Comparison of ENCODE assay signal across 24 mouse cellular contexts in genomic region chr16:48627296-48627695, GRCm38 (mm10).
DNase-seq lines count a peak whose midpoint lies in the region; ATAC-seq and TF ChIP-seq lines count a peak whose summit lies in the region.
"Had no signal": no experiment of that assay in that cellular context is flagged by ENCODE, and none has a peak within 500 bp of the region (broad histone marks: within the 10 kb centered on the region; RNA-seq: fewer than 3 reads in every experiment).

No protein-coding gene starts in this region.

- H3K27ac ChIP-seq in ES-E14 (ENCODE audit: insufficient read depth, low read depth, low read length, poor library complexity, severe bottlenecking), result peak overlapping the region; percentile 18; the same call in 1 of the 2 replicates
- H3K27ac ChIP-seq in thymus, adult 2 months (ENCODE audit: control insufficient read depth, insufficient read depth, low read length), result peak overlapping the region; percentile 73
- H3K27ac ChIP-seq: forebrain, embryonic 10.5 days; heart, adult 2 months; heart, embryonic 13.5 days; hindbrain, embryonic 13.5 days; limb, embryonic 15.5 days; liver, embryonic 14.5 days; lung, embryonic 15.5 days; macrophage; midbrain, embryonic 12.5 days had no signal

- H3K9me3 ChIP-seq in ES-E14 (ENCODE audit: control insufficient read depth, insufficient read depth, low read depth, low read length), result no peaks in the 10 kb centered on the region
- H3K9me3 ChIP-seq: forebrain, embryonic 10.5 days; heart, embryonic 13.5 days; hindbrain, embryonic 13.5 days; limb, embryonic 15.5 days; lung, embryonic 15.5 days; midbrain, embryonic 12.5 days had no signal

- H3K4me3 ChIP-seq in ES-E14 (ENCODE audit: insufficient read depth in 1 of 2, low read depth in 1 of 2, low read length in 2 of 2, poor library complexity in 1 of 2, severe bottlenecking in 1 of 2), result no peak overlapping the region
- H3K4me3 ChIP-seq in thymus, adult 2 months (ENCODE audit: control insufficient read depth, insufficient read depth, low read length), result no peak overlapping the region
- H3K4me3 ChIP-seq: forebrain, embryonic 10.5 days; heart, adult 2 months; heart, embryonic 13.5 days; hindbrain, embryonic 13.5 days; limb, embryonic 15.5 days; lung, embryonic 15.5 days; midbrain, embryonic 12.5 days had no signal

- DNase-seq in ES-E14 (ENCODE audit: low read depth, low spot score), result no peak
- DNase-seq in thymus, adult 2 months, result peak; percentile 40
- DNase-seq in thymus, postnatal 4 days, result peak; percentile 47
- no peak for DNase-seq in retina, embryonic 14.5 days (ENCODE audit: low spot score)
- no peak for DNase-seq in cerebellum, adult 9-10 months
- DNase-seq in lung, postnatal 4 days, result no peak
- no peak for DNase-seq in heart, postnatal 14 days
- DNase-seq: adrenal gland, postnatal 14 days; cerebellum, postnatal 10 days; gastrocnemius, postnatal 36 days; heart, adult 2 months; kidney, adult 8-10 months; left cerebral cortex, postnatal 4 days; right cerebral cortex, postnatal 25 days had no signal

- WGBS in thymus, adult 2 months, result 17% methylated on average over 3 of the region's 3 CpGs

- intact Hi-C loops in heart, postnatal 14 days (cut with DNase I), result no loop called here

- no peak for TF ChIP-seq POLR2A in thymus, adult 2 months (IDR thresholded peaks at IDR 0.05; ENCODE audit: control insufficient read depth, extremely low read depth, insufficient read depth, low read length, poor library complexity)

- peaks cover 5 to 6% of the 10 kb centered on the region in 2 experiments; a peak in 2 of 4 replicates for H3K4me1 ChIP-seq in ES-E14 (ENCODE audit: control insufficient read depth in 2 of 2, insufficient read depth in 2 of 2, low read length in 2 of 2, poor library complexity in 1 of 2)
- peaks cover 16% of the 10 kb centered on the region for H3K4me1 ChIP-seq in thymus, adult 2 months (replicated peaks; ENCODE audit: control insufficient read depth, insufficient read depth, low read length)
- H3K4me1 ChIP-seq: forebrain, embryonic 10.5 days; heart, embryonic 13.5 days; limb, embryonic 15.5 days; lung, embryonic 15.5 days; midbrain, embryonic 12.5 days had no signal

- TF ChIP-seq CTCF in thymus, adult 2 months (IDR thresholded peaks at IDR 0.05; ENCODE audit: borderline replicate concordance, control insufficient read depth, extremely low read depth, insufficient read depth, low read length, poor library complexity), result no peak

- H3K27me3 ChIP-seq in thymus, adult 2 months (ENCODE audit: control insufficient read depth, insufficient read depth, low read length), result no peaks in the 10 kb centered on the region
- H3K27me3 ChIP-seq: heart, embryonic 13.5 days; hindbrain, embryonic 13.5 days; limb, embryonic 15.5 days; lung, embryonic 15.5 days; midbrain, embryonic 12.5 days had no signal

- peaks cover 20% of the 10 kb centered on the region for H3K36me3 ChIP-seq in ES-E14 (ENCODE audit: control insufficient read depth, insufficient read depth, low read length, poor library complexity, severe bottlenecking)
- no peaks in the 10 kb centered on the region; the same call in 1 of the 2 replicates for H3K36me3 ChIP-seq in thymus, adult 2 months (ENCODE audit: control insufficient read depth, insufficient read depth, low read length)
- H3K36me3 ChIP-seq: forebrain, embryonic 10.5 days; heart, embryonic 13.5 days; hindbrain, embryonic 13.5 days; limb, embryonic 15.5 days; lung, embryonic 15.5 days; midbrain, embryonic 12.5 days had no signal

- in situ Hi-C loops in ES-E14 (cut with MboI; ENCODE audit: low sequenced_read_pairs in 2 of 2, unreplicated experiment in 2 of 2), result no loop called here

- no peak overlapping the region for H3K9ac ChIP-seq in ES-E14 (ENCODE audit: insufficient read depth, low read depth, low read length, poor library complexity, severe bottlenecking)
- H3K9ac ChIP-seq: heart, embryonic 13.5 days; hindbrain, embryonic 13.5 days; limb, embryonic 15.5 days; liver, embryonic 14.5 days; lung, embryonic 15.5 days; midbrain, embryonic 12.5 days had no signal

- peak; percentile 55 for ATAC-seq in inflammation-experienced regulatory T-cells, adult 6 months
- ATAC-seq: forebrain, embryonic 16.5 days had no signal

TF ChIP-seq in ES-E14, 5 proteins besides CTCF, POLR2A, EP300 and RAD21:
- TF ChIP-seq MAFK (IDR thresholded peaks at IDR 0.05; ENCODE audit: insufficient read depth, low read depth, low read length), result no peak
- TF ChIP-seq HCFC1 (IDR thresholded peaks at IDR 0.05; ENCODE audit: borderline replicate concordance, insufficient read depth, low read length), result no peak
- TF ChIP-seq ZC3H11A (IDR thresholded peaks at IDR 0.05; ENCODE audit: borderline replicate concordance, low read depth, low read length), result no peak
- no peak for TF ChIP-seq CHD2 (IDR thresholded peaks at IDR 0.05; ENCODE audit: low read depth, low read length)
- no peak for TF ChIP-seq ZNF384 (IDR thresholded peaks at IDR 0.05; ENCODE audit: low read depth, low read length)

Comparison
In these comparisons a context has a peak if more than half of its experiments do, and no peak if none do; other contexts are left out.
1. DNase-seq: peak in thymus, adult 2 months (single experiment) and thymus, postnatal 4 days (single experiment); none in ES-E14 (single experiment), retina, embryonic 14.5 days (single experiment), cerebellum, adult 9-10 months (single experiment), lung, postnatal 4 days (0 of 2) and heart, postnatal 14 days (0 of 2).